Mouse (Mus musculus) erythroblast, embryonic 14.5 days (primary cell): ENCODE results near the gene Pip4k2b.

Experiments
- GATA1 ChIP-seq: IDR thresholded peaks from 2 replicates; pipeline ENCODE4 v1.6.1; 2012; ENCODE audit warnings: low read length, inconsistent platforms, mixed read lengths
- TAL1 ChIP-seq: IDR thresholded peaks from 3 replicates; pipeline ENCODE4 v1.6.1; 2012; ENCODE audit warnings: low read length, inconsistent platforms, mixed read lengths

- TF ChIP-seq GATA1 (no peak), TAL1 (no peak)
Measured at GRCm38 (mm10) chr11:97697199-97697890, 47.2 kb downstream of the Pip4k2b start.
